Mouse (Mus musculus) gastrocnemius, postnatal 14 days (tissue): ENCODE measurements around the gene Gm43738. TPM values are rescaled to one million over a fixed set of nuclear protein-coding genes. Genes with fewer than 3 reads are reported as not detected.

Experiments used
- DNase-seq: peaks from one replicate; pipeline ENCODE4 v3.0.0; 2021; ENCODE audit warnings: mixed read lengths
- intact Hi-C: fragments of 180-260 bp; cut with DNase I; formaldehyde crosslinking; loops from one replicate; pipeline ENCODE4 v1.15.1; 2025; ENCODE audit warnings: low total_unique reads
- long read RNA-seq, 2 experiments: library from polyadenylated mRNA; stranded (forward); transcript quantifications; one replicate each; pipeline ENCODE4 v2.0.0; 2021
- total RNA-seq, 2 experiments: library from RNA; stranded (reverse); gene quantifications; 2 replicates each; pipeline ENCODE4 v1.2.3; 2021

Gm43738 gene
- total RNA-seq, result not detected
- long read RNA-seq, experiment 1, partial matches to known transcripts, result 0 of 1 reads
- long read RNA-seq, experiment 1, other reads (novel, unspliced or antisense), result 1 of 1 reads
- long read RNA-seq, experiment 2, partial matches to known transcripts, result 0 of 1 reads
- long read RNA-seq, experiment 2, other reads (novel, unspliced or antisense), result 1 of 1 reads

GRCm38 (mm10) chr3:89100811-89101210, at the start of gene Gm43738:
Gene Gm43738, minus strand, starts transcription at chr3:89101099.
- DNase-seq, result no peak
- intact Hi-C loops, result no loop called here

DNA sequence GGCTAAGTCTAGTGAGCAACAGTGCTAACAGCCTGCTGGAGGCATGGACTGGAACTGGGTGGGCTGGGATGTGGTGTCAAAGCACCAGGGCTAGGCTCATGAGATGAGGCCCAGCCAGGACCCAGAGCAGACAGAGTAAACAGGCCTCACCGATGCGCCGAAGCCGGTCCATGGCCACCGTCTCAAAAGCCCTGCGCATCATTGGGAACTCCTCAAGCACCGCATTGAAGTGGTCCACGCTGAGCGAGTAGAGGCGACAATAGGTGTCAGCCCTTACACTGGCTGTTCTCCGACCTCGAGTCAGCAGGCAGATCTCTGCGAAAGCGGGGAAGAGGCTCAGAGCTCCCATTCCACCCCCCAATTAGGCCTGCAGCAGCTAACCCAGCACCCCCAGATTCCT, 47.7 kb upstream of the Gm43738 start:
- DNase-seq, result no peak
- intact Hi-C loops, result no loop called here

- no peak for DNase-seq
- intact Hi-C loops, result no loop called here
Observed at GRCm38 (mm10) chr3:89147979-89148311, 47.0 kb upstream of the Gm43738 start.

DNA sequence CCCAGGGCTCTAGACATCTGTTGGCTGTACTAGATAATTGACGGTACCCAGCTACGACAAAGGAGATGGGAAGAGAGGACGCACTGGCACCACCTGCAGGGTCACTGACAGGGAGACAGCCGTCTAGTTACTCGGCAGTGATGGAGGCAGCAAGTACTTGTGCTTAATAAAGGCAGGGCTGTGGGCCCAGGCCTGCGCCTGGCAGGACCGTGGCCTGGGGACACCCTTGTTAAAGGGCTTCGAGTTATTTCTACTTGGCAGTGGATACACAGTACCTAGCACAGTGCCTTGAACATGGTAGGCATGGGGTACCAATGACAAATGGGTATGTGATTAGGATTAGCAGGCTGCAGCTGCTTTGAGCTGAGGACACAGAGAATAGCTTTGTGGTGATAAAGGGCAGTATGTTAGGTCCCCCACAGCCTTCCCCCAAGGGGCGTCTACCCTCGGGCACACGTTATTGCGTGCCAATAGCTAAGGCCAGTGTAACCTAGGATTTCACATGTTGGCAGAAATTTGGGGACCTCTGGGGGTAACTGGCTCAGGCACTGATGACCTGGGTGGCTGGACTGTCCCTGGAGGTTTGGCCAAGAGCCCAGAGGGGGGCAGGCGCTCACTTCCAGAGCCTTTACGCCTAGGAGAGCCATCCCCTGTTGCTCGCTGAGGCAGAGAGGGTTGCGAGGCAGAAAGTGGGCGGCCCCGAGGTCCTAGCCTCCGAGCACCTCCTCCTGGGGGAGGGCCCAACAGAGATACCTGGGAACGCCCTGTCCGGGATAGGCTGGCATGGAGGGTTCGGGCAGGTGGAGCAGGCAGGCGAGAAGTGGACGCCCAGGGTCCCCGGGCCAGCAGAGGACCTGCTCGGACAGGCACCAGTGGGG, 46.4 kb upstream of the Gm43738 start:
- no peak for DNase-seq
- intact Hi-C loops, result no loop called here

GRCm38 (mm10) chr3:89145566-89145965, 44.7 kb upstream of the Gm43738 start:
- intact Hi-C loops, result no loop called here
- no peak for DNase-seq

GRCm38 (mm10) chr3:89144821-89145220, 43.9 kb upstream of the Gm43738 start:
- no peak for DNase-seq
- intact Hi-C loops, result no loop called here

DNA sequence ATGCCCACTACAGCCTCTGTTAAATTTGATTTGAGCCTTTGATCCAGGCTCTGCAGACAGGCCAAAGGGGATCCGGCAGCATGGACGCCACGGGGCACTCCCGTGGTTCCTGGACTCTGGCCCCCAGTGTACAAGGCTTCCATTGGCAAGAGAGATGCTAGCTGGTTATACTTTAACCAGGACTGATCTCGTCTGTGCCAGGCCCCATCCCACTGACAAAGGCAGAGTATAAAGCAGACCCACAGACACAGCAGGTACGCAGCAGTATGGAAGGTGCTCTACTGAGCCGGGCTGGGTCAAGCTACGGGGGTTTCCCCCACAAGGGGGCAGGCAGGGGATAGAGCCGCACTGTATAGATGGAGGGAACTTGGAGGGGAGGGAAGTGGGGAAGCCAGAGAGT, 35.5 kb upstream of the Gm43738 start:
- DNase-seq, result no peak
- intact Hi-C loops, result no loop called here

- intact Hi-C loops, result no loop called here
- DNase-seq, result no peak
Observed at GRCm38 (mm10) chr3:89135958-89136357, 35.1 kb upstream of the Gm43738 start, which contains the start of gene Pklr. Gene Pklr, plus strand, starts transcription at chr3:89136142.

DNA sequence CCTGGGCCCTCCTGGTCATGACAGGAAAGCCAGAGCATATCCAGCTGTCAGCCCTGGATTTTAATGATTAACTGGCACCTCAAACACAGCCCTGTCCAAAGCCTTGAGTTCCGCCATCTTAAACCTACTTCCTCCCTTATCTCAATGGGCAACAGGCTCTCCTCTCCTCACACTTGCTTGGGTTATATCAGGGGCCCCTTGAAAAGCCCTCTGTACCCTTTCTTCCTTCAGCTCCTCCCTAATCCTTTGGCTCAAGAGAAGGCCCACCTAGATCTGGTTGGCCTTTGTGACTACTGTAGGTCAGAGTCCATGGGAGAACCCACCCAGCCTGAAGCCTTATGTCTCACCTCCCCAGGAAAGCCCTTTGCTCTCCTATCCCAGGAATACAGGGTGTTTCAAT, 32.9 kb upstream of the Gm43738 start:
- intact Hi-C loops, result no loop called here
- no peak for DNase-seq

DNA sequence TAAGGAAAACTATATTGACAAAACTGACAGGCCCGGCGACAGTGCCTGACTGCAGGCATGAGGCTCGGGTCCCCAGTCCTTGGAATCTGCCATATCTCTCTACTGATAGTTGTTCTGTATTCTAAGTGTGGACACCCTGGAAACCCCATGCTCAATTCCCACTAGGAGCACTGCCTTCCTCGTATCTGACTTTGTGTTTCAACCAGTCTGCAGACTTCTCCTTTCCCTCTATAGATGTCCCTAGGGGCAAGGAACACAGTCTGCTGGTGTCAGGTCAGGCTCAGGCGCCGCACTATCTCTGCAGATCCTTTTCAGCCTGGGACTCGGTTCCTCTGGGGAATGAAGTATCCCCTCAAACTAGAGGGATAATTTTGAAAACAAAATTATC, 32.2 kb upstream of the Gm43738 start:
- DNase-seq, result no peak
- intact Hi-C loops, result no loop called here

- intact Hi-C loops, result no loop called here
- DNase-seq, result peak; percentile 21
Observed at GRCm38 (mm10) chr3:89132285-89133062, 31.6 kb upstream of the Gm43738 start.

DNA sequence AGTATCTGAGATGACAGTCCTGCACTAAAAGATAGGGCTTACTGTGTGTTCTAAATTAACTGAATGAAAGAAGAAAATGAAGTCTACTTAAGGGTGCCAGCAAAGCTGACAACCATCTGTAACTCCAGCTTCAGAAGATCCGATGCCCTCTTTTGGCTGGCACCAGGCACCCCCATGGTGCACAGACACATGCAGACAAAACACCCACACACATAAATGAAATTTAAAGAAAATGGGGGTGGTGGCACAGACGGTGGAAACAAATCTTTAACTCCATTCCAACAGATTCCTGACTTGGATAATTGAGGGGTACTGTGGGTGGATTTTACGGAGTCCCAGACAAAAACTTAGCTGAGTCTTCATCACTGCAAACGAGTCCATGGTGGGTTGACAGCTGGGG, 30.9 kb upstream of the Gm43738 start:
- DNase-seq, result no peak
- intact Hi-C loops, result no loop called here

- no peak for DNase-seq
- intact Hi-C loops, result no loop called here
Observed at GRCm38 (mm10) chr3:89129908-89130307, 29.0 kb upstream of the Gm43738 start.

DNA sequence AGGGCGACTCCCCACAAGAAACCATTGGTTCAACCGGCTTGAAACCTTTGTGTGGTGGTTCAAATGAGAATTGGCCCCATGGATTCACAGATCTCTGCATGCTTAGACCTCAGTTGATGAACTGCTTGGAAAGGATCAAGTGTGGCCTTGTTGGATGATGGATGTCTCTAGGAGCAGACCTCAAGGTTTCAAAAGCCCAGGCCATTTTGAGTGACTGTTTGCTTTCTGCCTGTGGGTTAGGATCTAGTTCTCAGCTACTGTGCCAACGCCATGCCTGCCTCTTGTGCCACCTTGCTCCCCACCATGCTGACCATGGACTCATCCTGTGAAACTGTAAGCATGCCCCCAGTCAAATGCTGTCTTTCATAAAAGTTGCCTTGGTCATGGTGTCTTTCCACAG, 25.1 kb upstream of the Gm43738 start:
- DNase-seq, result no peak
- intact Hi-C loops, result no loop called here

DNA sequence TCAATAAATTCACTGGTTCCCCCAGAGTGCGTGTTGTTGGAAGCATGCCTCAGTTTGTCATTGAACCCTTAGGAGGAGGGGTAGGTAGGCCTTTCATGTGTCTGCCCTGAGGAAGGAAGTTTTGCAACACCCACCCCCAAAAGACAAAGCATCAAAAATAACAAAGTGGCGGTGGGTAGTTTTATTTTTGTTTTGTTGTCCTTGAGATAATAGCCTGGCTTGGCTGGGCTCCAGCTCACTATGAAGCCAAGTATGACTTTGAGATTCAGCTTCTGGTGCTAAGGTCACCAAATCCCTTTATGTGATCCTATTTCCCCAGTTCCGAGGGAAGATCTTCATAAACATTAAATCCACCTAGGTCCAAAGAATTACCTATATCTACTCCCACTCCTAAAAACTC, 23.3 kb upstream of the Gm43738 start:
- no peak for DNase-seq
- intact Hi-C loops, result no loop called here

DNA sequence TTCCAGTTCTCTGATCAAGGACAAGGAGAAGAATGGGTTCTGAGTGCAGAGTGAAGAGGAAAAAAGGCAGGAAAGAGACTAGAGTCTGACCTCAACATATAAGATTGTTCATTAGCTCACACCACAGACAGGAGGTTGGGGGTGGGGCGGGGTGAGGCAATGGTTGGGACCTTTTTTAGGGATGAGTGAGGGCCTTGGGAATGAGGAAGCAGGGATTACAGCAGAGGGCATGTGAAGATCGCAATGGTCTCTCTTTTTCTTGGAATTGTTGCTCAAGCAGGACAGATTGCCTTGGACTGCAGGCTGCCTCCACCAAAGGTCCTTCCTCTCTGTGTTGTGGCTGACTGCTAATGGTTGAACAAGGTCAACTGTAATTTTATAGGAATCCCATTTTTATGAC, 22.4 kb upstream of the Gm43738 start:
- intact Hi-C loops, result no loop called here
- peak; percentile 55 for DNase-seq

DNA sequence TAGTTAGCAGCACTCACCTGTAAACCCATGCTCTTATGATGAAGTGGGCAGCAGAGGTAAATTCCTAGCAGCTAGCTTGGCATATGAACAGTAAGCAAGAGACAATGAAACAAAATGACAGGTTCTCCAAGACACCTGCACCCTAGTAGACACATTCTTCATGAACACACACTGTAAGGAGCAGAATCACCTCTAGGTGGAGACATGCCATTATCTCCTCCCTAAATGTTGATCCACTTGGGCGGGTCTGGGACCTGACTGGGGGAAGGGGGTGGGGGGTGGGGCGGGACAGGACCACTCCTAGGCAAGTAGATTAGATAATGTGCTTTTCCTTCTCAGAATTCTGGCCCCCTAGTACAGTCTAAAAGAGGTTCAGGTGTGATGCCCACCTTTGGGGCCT, 14.6 kb upstream of the Gm43738 start:
- DNase-seq, result no peak
- intact Hi-C loops, result no loop called here

DNA sequence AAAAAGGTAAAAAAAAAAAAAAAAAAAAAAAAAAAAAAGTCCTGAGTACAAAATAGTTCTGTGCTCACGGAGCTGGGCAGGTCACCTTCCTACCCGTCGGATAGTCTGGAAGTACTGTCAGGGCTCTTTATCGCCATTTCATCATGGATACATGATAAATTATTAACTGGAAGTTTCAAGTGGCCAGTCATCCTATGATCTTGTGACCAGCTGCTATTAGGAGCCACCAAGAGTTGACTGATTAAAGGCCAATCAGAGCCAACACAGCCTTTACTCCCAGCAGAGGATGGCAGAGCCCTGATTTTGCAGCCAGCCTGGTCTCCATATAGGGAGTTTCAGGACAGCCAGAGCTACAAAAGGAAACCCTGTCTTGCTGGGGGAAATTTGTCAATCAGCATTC, 12.2 kb upstream of the Gm43738 start:
- intact Hi-C loops, result no loop called here
- DNase-seq, result no peak

DNA sequence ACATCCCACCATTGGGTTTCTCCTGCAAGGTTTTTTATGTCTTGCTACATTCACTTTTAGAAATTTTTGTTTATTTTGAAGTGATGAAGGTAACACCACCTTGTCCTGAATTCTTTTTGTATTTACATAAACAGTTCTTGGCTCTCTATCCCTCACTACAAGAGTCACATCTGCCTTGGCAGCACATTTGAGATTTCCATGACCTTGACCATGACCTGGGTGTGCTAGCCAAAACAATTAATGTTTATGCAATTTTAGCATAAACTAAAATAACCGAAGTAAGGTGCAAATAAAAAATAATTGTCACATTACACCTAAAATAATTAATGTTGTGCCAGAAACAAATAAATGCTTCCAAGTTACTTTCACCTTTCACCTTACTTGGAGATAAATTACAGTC, 7.2 kb upstream of the Gm43738 start:
- intact Hi-C loops, result loop anchor here (5.0 kb wide), 1 partner anchor 49 kb away; no protein-coding TSS in a partner anchor

DNA sequence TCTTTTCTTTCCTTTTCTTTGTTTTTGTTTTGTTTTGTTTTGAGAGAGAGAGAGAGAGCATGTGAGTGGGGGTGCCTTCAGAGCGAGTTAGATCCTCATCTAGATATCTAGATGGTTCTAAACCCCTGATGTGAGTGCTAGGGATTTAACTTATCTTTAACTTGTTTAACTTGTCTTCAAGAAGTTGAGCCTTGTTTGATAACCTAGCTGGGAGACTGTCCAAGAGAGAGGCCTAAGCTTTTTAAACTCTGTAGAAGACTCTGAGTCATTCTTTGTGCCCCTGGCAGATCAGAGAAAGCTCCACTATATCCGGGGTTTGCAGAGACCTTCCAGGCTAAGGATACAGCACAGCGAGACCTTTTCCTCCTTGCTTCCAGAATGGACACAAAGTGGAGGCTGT, 6.6 kb upstream of the Gm43738 start:
- intact Hi-C loops, result loop anchor here (5.0 kb wide), 1 partner anchor 50 kb away; no protein-coding TSS in a partner anchor
- DNase-seq, result no peak

More for the DNA sequence above, 7.2 kb upstream of the Gm43738 start:
- no peak for DNase-seq
